Mouse (Mus musculus): Measurements from ENCODE around the gene Nmnat1.

- TF ChIP-seq MYOD1 (IDR thresholded peaks at IDR 0.05; ENCODE audit: control insufficient read depth, insufficient read length, low read depth), result no peak
- TF ChIP-seq CTCF (IDR thresholded peaks at IDR 0.05; ENCODE audit: control insufficient read depth, insufficient read depth, insufficient read length), result no peak
- TF ChIP-seq MAX (IDR thresholded peaks at IDR 0.05), result no peak
- no peak for TF ChIP-seq CEBPB (IDR thresholded peaks at IDR 0.05; ENCODE audit: low read depth)
- TF ChIP-seq FOSL1 (IDR thresholded peaks at IDR 0.05; ENCODE audit: insufficient read depth, low read length, poor library complexity, severe bottlenecking), result no peak
Observed at GRCm38 (mm10) chr4:149477078-149477477, 7.9 kb downstream of the Nmnat1 start, which contains the start of gene Tmem274.
